Mouse (Mus musculus): ENCODE results near the gene Olfr1418. TPM values are rescaled to one million over a fixed set of nuclear protein-coding genes. Genes with fewer than 3 reads are reported as not detected.
A peak's percentile ranks its signal among the peaks of the same experiment; 100 is the strongest.
"Not testable (repeated sequence)": the region's sequence is repeated elsewhere in the genome, so short reads cannot be mapped to it uniquely, and the experiment has no call there.

Olfr1418 gene
- polyA plus RNA-seq (2014; fragmentation: Nextera tagmentation; extraction: Ambion mirVana) = not detected in 2 replicates

- H3K4me3 ChIP-seq (ENCODE audit: low read depth, low read length) = no peak within 1 kb of the TSS
- H3K9me3 ChIP-seq (ENCODE audit: control insufficient read depth, low read length) = no peaks in the 10 kb centered on the region
- H3K4me1 ChIP-seq (replicated peaks; ENCODE audit: control insufficient read depth, insufficient read depth, low read length) = no peaks in the 10 kb centered on the region
- 89% methylated on average over 1 of the region's 1 CpGs for WGBS
- H3K9ac ChIP-seq (ENCODE audit: low read length) = no peak within 1 kb of the TSS
- H3K27ac ChIP-seq (ENCODE audit: low read depth) = no peak within 1 kb of the TSS
- ATAC-seq (replicated peaks; ENCODE audit: low FRiP score, low TSS enrichment, low read depth) (no peak), DNase-seq (ENCODE audit: low spot score) (no peak)
- H3K36me3 ChIP-seq (ENCODE audit: control insufficient read depth, insufficient read depth, low read length) = no peaks in the 10 kb centered on the region
- no peaks in the 10 kb centered on the region for H3K27me3 ChIP-seq (replicated peaks; ENCODE audit: control insufficient read depth, insufficient read depth, low read length)
- no peak within 1 kb of the TSS for H3K4me2 ChIP-seq (ENCODE audit: low read length)
Measured at GRCm38 (mm10) chr19:11860966-11861365, at the start of gene Olfr1418. Olfr1418 (minus strand) TSS chr19:11861066.

- ATAC-seq (replicated peaks; ENCODE audit: low FRiP score, low TSS enrichment, low read depth) (no peak), DNase-seq (ENCODE audit: low spot score) (no peak)
- no peaks in the 10 kb centered on the region for H3K9me3 ChIP-seq (ENCODE audit: control insufficient read depth, low read length)
- no peaks in the 10 kb centered on the region for H3K4me1 ChIP-seq (replicated peaks; ENCODE audit: control insufficient read depth, insufficient read depth, low read length)
- WGBS = 47% methylated on average over 1 of the region's 1 CpGs
- H3K4me2 ChIP-seq (ENCODE audit: low read length) = no peak within 1 kb of the TSS
- no peaks in the 10 kb centered on the region for H3K36me3 ChIP-seq (ENCODE audit: control insufficient read depth, insufficient read depth, low read length)
- H3K27me3 ChIP-seq (replicated peaks; ENCODE audit: control insufficient read depth, insufficient read depth, low read length) = no peaks in the 10 kb centered on the region
- no peak within 1 kb of the TSS for H3K27ac ChIP-seq (ENCODE audit: low read depth)
- H3K9ac ChIP-seq (ENCODE audit: low read length) = no peak within 1 kb of the TSS
- H3K4me3 ChIP-seq (ENCODE audit: low read depth, low read length) = no peak within 1 kb of the TSS
Measured at GRCm38 (mm10) chr19:11886265-11886664, 25.4 kb upstream of the Olfr1418 start, which contains the start of gene Olfr1420. Olfr1420 (plus strand) TSS chr19:11886565.

DNA sequence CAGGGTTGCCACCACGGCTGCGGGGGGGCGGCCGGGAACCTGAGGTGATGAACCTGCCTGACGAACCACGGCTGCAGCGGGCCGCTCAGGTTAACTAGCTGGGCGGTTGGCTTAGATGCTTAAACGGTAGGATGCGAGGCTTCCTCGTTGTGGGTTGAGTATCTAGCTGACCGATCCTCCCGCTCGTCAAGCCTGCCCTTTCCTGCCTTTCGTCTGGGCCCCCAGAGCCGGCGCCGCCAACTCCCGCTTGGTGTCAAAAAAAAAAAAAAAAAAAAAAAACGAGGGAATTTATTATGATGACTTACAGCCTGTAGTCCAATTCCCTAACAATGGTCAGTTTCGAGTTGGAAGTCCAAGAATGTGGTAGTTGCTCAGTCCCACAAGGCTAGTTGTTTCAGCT lies 17.5 kb upstream of the Olfr1418 start:
- not testable (repeated sequence) for H3K36me3 ChIP-seq (ENCODE audit: control insufficient read depth, insufficient read depth, low read length); ATAC-seq (replicated peaks; ENCODE audit: low FRiP score, low TSS enrichment, low read depth); H3K9ac ChIP-seq (ENCODE audit: low read length); DNase-seq (ENCODE audit: low spot score); H3K27ac ChIP-seq (ENCODE audit: low read depth); H3K9me3 ChIP-seq (ENCODE audit: control insufficient read depth, low read length); H3K27me3 ChIP-seq (replicated peaks; ENCODE audit: control insufficient read depth, insufficient read depth, low read length); H3K4me3 ChIP-seq (ENCODE audit: low read depth, low read length); H3K4me1 ChIP-seq (replicated peaks; ENCODE audit: control insufficient read depth, insufficient read depth, low read length)
- WGBS = 58% methylated on average over 21 of the region's 22 CpGs
- H3K4me2 ChIP-seq (ENCODE audit: low read length) = 0 out of 2 replicates have a peak overlapping the region, but pooled peaks have one; percentile 11

- ATAC-seq (replicated peaks; ENCODE audit: low FRiP score, low TSS enrichment, low read depth) = no peak
- WGBS = 51% methylated on average over 1 of the region's 1 CpGs
Measured at GRCm38 (mm10) chr19:11875006-11875405, 14.1 kb upstream of the Olfr1418 start, which contains the start of gene Olfr1419. Olfr1419 (minus strand) TSS chr19:11875106.

DNA sequence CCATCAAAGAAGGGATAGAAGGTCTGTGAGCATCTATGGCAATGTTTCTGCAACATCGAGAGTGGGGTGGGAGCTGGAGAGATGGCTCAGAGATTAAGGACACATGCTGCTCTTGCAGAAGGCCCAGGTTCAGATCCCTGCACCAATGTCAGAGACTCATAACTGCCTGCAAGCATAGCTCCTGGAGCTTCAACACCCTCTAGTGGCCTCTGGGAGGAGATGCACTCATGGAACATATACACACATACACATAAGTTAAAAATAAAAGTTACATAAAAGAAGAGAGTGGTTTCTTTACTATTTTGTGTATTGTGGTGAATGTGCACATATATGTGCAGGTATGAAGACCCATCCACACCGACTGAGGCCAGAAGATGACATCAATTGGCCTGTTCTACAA lies 7.0 kb upstream of the Olfr1418 start:
- H3K27ac ChIP-seq (ENCODE audit: low read depth) = no peak overlapping the region
- H3K27me3 ChIP-seq (replicated peaks; ENCODE audit: control insufficient read depth, insufficient read depth, low read length) = no peaks in the 10 kb centered on the region
- no peak for DNase-seq (ENCODE audit: low spot score)
- no peak overlapping the region for H3K4me3 ChIP-seq (ENCODE audit: low read depth, low read length)
- H3K36me3 ChIP-seq (ENCODE audit: control insufficient read depth, insufficient read depth, low read length) = no peaks in the 10 kb centered on the region
- no peaks in the 10 kb centered on the region for H3K9me3 ChIP-seq (ENCODE audit: control insufficient read depth, low read length)
- H3K9ac ChIP-seq (ENCODE audit: low read length) = no peak overlapping the region
- no peak overlapping the region for H3K4me2 ChIP-seq (ENCODE audit: low read length)
- WGBS = 82% methylated on average over 2 of the region's 2 CpGs
- no peaks in the 10 kb centered on the region for H3K4me1 ChIP-seq (replicated peaks; ENCODE audit: control insufficient read depth, insufficient read depth, low read length)
- ATAC-seq (replicated peaks; ENCODE audit: low FRiP score, low TSS enrichment, low read depth) = no peak

More at GRCm38 (mm10) chr19:11875006-11875405, 14.1 kb upstream of the Olfr1418 start, which contains the start of gene Olfr1419:
- DNase-seq (ENCODE audit: low spot score) = no peak
- H3K27me3 ChIP-seq (replicated peaks; ENCODE audit: control insufficient read depth, insufficient read depth, low read length) = no peaks in the 10 kb centered on the region
- no peaks in the 10 kb centered on the region for H3K4me1 ChIP-seq (replicated peaks; ENCODE audit: control insufficient read depth, insufficient read depth, low read length)
- H3K4me2 ChIP-seq (ENCODE audit: low read length) = no peak within 1 kb of the TSS
- H3K27ac ChIP-seq (ENCODE audit: low read depth) = no peak within 1 kb of the TSS
- no peaks in the 10 kb centered on the region for H3K9me3 ChIP-seq (ENCODE audit: control insufficient read depth, low read length)
- no peaks in the 10 kb centered on the region for H3K36me3 ChIP-seq (ENCODE audit: control insufficient read depth, insufficient read depth, low read length)
- no peak within 1 kb of the TSS for H3K4me3 ChIP-seq (ENCODE audit: low read depth, low read length)
- no peak within 1 kb of the TSS for H3K9ac ChIP-seq (ENCODE audit: low read length)

DNA sequence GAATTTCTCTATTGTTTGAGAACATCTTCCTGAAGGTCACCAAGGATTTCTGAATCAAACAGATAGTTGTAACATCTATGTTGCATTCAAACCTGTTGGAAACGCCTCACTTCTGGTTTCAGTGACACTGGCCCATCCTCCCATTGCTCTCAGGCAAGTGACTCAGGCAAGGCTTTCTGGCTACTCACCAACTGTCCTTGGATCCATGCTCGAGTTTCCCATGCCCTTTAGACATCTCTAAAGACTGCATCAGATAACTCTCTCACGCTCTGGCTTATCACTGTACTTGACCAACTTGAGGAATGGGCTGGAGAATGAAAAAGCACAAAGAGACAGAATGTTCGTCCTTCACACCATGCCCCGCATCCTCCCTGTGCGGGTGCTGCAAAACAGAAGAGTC lies 4.4 kb downstream of the Olfr1418 start:
- Histone ChIP-seq H3K9me3 (ENCODE audit: control insufficient read depth, low read length) (0 out of 2 replicates have a peak, but pooled peaks cover 2% of the 10 kb centered on the region), H3K27ac (ENCODE audit: low read depth) (no peak overlapping the region), H3K27me3 (replicated peaks; ENCODE audit: control insufficient read depth, insufficient read depth, low read length) (no peaks in the 10 kb centered on the region), H3K4me2 (ENCODE audit: low read length) (no peak overlapping the region), H3K36me3 (ENCODE audit: control insufficient read depth, insufficient read depth, low read length) (no peaks in the 10 kb centered on the region), H3K4me1 (replicated peaks; ENCODE audit: control insufficient read depth, insufficient read depth, low read length) (no peaks in the 10 kb centered on the region), H3K9ac (ENCODE audit: low read length) (no peak overlapping the region), H3K4me3 (ENCODE audit: low read depth, low read length) (no peak overlapping the region)
- DNase-seq (ENCODE audit: low spot score) = no peak
- no peak for ATAC-seq (replicated peaks; ENCODE audit: low FRiP score, low TSS enrichment, low read depth)
- WGBS = 73% methylated on average over 6 of the region's 6 CpGs

DNA sequence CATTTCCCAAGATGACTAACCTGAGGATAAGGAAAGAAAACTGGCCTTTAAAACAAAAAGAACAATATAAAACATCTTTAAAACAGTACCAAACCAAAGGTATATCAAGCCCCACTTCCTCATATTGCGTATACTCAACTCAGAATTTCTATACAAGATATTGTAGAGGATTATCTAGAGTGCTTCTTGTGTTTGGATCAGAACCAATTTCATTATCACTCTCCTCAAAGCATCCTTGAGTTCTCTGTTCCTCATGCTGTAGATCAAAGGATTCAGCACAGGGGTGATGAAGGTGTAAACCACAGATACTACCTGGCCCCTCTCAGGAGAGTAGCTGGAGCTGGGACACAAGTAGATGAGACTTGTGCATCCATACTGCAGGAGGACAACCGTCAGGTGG lies 6.0 kb downstream of the Olfr1418 start:
- 89% methylated on average over 2 of the region's 2 CpGs for WGBS

GRCm38 (mm10) chr19:11852652-11853051 lies 8.2 kb downstream of the Olfr1418 start:
- H3K36me3 ChIP-seq (ENCODE audit: control insufficient read depth, insufficient read depth, low read length) = no peaks in the 10 kb centered on the region
- no peak overlapping the region for H3K4me2 ChIP-seq (ENCODE audit: low read length)
- no peaks in the 10 kb centered on the region for H3K4me1 ChIP-seq (replicated peaks; ENCODE audit: control insufficient read depth, insufficient read depth, low read length)
- H3K4me3 ChIP-seq (ENCODE audit: low read depth, low read length) = no peak overlapping the region
- DNase-seq (ENCODE audit: low spot score) = no peak
- no peak overlapping the region for H3K9ac ChIP-seq (ENCODE audit: low read length)
- 66% methylated on average over 4 of the region's 4 CpGs for WGBS
- H3K27me3 ChIP-seq (replicated peaks; ENCODE audit: control insufficient read depth, insufficient read depth, low read length) = no peaks in the 10 kb centered on the region
- H3K9me3 ChIP-seq (ENCODE audit: control insufficient read depth, low read length) = 0 out of 2 replicates have a peak, but pooled peaks cover 2% of the 10 kb centered on the region
- no peak overlapping the region for H3K27ac ChIP-seq (ENCODE audit: low read depth)
- ATAC-seq (replicated peaks; ENCODE audit: low FRiP score, low TSS enrichment, low read depth) = no peak

More for the DNA sequence above, 6.0 kb downstream of the Olfr1418 start:
- Histone ChIP-seq H3K9ac (ENCODE audit: low read length) (no peak overlapping the region), H3K4me2 (ENCODE audit: low read length) (no peak overlapping the region), H3K9me3 (ENCODE audit: control insufficient read depth, low read length) (0 out of 2 replicates have a peak, but pooled peaks cover 2% of the 10 kb centered on the region), H3K27me3 (replicated peaks; ENCODE audit: control insufficient read depth, insufficient read depth, low read length) (no peaks in the 10 kb centered on the region), H3K4me1 (replicated peaks; ENCODE audit: control insufficient read depth, insufficient read depth, low read length) (no peaks in the 10 kb centered on the region), H3K4me3 (ENCODE audit: low read depth, low read length) (no peak overlapping the region), H3K27ac (ENCODE audit: low read depth) (no peak overlapping the region), H3K36me3 (ENCODE audit: control insufficient read depth, insufficient read depth, low read length) (no peaks in the 10 kb centered on the region)
- DNase-seq (ENCODE audit: low spot score) (no peak), ATAC-seq (replicated peaks; ENCODE audit: low FRiP score, low TSS enrichment, low read depth) (no peak)

DNA sequence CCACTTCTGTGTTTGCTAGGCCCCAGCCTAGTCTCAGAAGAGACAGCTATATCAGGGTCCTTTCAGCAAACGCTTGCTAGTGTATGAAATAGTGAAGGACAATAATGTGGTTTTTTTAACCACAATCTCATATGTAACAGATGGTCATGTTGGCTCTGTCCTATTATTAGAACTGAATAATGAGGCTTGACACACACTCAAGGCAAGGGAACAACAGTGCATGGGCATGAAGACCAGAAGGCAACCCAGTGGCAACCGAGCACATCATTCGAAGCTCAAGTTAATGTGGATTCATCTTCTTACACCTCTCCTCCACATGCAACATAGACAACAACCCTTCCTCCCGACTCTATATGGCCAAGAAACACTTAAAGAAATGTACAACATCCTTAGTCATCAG lies 14.5 kb downstream of the Olfr1418 start:
- H3K9ac ChIP-seq (ENCODE audit: low read length) = no peak overlapping the region
- H3K4me1 ChIP-seq (replicated peaks; ENCODE audit: control insufficient read depth, insufficient read depth, low read length) = no peaks in the 10 kb centered on the region
- no peak for ATAC-seq (replicated peaks; ENCODE audit: low FRiP score, low TSS enrichment, low read depth)
- no peaks in the 10 kb centered on the region for H3K9me3 ChIP-seq (ENCODE audit: control insufficient read depth, low read length)
- DNase-seq (ENCODE audit: low spot score) = no peak
- no peak overlapping the region for H3K27ac ChIP-seq (ENCODE audit: low read depth)
- H3K36me3 ChIP-seq (ENCODE audit: control insufficient read depth, insufficient read depth, low read length) = no peaks in the 10 kb centered on the region
- H3K4me2 ChIP-seq (ENCODE audit: low read length) = no peak overlapping the region
- H3K27me3 ChIP-seq (replicated peaks; ENCODE audit: control insufficient read depth, insufficient read depth, low read length) = no peaks in the 10 kb centered on the region
- 90% methylated on average over 4 of the region's 4 CpGs for WGBS
- H3K4me3 ChIP-seq (ENCODE audit: low read depth, low read length) = no peak overlapping the region
